Mouse (Mus musculus): ENCODE measurements at regions not wholly inside any gene's neighbourhood (a gene's known extent, or its start where the extent isn't known, plus 50 kb on each side); places are given as distances from the start of the nearest gene placed in this dataset.
A peak's percentile ranks its signal among the peaks of the same experiment; 100 is the strongest.

- no peaks in the 10 kb centered on the region for H3K9me3 ChIP-seq
- no peak overlapping the region for H3K4me2 ChIP-seq
- H3K4me1 ChIP-seq: no peaks in the 10 kb centered on the region; the same call in 1 of the 2 replicates
- no peak overlapping the region for H3K27ac ChIP-seq
- WGBS: 32% methylated on average over 2 of the region's 2 CpGs
- H3K9ac ChIP-seq: no peak overlapping the region
- H3K4me3 ChIP-seq: no peak overlapping the region
- peak; percentile 58; the same call in 1 of the 2 replicates for ATAC-seq (ENCODE audit: borderline replicate concordance, extremely low read depth, low FRiP score, low TSS enrichment)
- no peaks in the 10 kb centered on the region for H3K27me3 ChIP-seq
- no peaks in the 10 kb centered on the region for H3K36me3 ChIP-seq
Measured at GRCm38 (mm10) chr11:32113118-32113826, 86.8 kb downstream of the Il9r start.

- no peaks in the 10 kb centered on the region for H3K36me3 ChIP-seq
- H3K27ac ChIP-seq: no peak overlapping the region
- no peak for ATAC-seq (ENCODE audit: borderline replicate concordance, extremely low read depth, low FRiP score, low TSS enrichment)
- H3K4me1 ChIP-seq: no peaks in the 10 kb centered on the region; the same call in 1 of the 2 replicates
- no peak overlapping the region for H3K4me3 ChIP-seq
- H3K9ac ChIP-seq: no peak overlapping the region
- no peaks in the 10 kb centered on the region for H3K27me3 ChIP-seq
- H3K4me2 ChIP-seq: no peak overlapping the region
- no peaks in the 10 kb centered on the region for H3K9me3 ChIP-seq
- 43% methylated on average over 5 of the region's 5 CpGs for WGBS
Measured at GRCm38 (mm10) chr11:32112521-32112920, 87.6 kb downstream of the Il9r start.

DNA sequence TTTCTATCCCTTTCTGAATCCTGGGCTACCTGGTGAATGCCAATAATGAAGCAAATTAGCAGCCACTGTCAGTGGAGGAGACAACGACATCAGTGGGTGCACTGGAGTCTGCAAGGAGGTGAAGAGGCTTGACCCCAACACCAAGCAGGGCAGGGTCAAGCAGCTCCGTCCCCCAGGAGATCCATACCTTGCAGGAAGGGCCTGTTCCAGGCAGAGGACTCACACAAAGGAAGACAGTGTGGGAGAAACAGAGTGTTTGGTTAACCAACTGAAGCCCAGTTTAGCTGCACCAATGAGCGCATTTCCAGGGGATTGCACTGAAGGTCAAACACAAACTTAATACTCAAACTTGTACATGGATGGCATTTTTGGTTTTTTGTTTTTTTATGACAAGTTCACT, 88.2 kb downstream of the Il9r start:
- Histone ChIP-seq H3K4me3 (no peak overlapping the region), H3K4me2 (no peak overlapping the region), H3K4me1 (no peaks in the 10 kb centered on the region; the same call in 1 of the 2 replicates), H3K27me3 (no peaks in the 10 kb centered on the region), H3K36me3 (no peaks in the 10 kb centered on the region), H3K9ac (no peak overlapping the region), H3K27ac (no peak overlapping the region), H3K9me3 (no peaks in the 10 kb centered on the region)
- ATAC-seq (ENCODE audit: borderline replicate concordance, extremely low read depth, low FRiP score, low TSS enrichment): 0 out of 2 replicates have a peak, but pooled peaks have one; percentile 21
- 55% methylated on average over 3 of the region's 3 CpGs for WGBS

GRCm38 (mm10) chr11:32109911-32110310, 90.2 kb downstream of the Il9r start:
- ATAC-seq (ENCODE audit: borderline replicate concordance, extremely low read depth, low FRiP score, low TSS enrichment): no peak
- H3K9me3 ChIP-seq: no peaks in the 10 kb centered on the region
- H3K4me3 ChIP-seq: no peak overlapping the region
- H3K9ac ChIP-seq: no peak overlapping the region
- H3K4me1 ChIP-seq: no peaks in the 10 kb centered on the region; the same call in 1 of the 2 replicates
- WGBS: 91% methylated on average over 3 of the region's 3 CpGs
- H3K27me3 ChIP-seq: no peaks in the 10 kb centered on the region
- H3K4me2 ChIP-seq: no peak overlapping the region
- H3K27ac ChIP-seq: no peak overlapping the region
- no peaks in the 10 kb centered on the region for H3K36me3 ChIP-seq

Data from lung, embryonic 15.5 days (tissue).